Mouse (Mus musculus): Measurements from ENCODE around the gene Asic1.
"Not testable (repeated sequence)": the region's sequence is repeated elsewhere in the genome, so short reads cannot be mapped to it uniquely, and the experiment has no call there.

Asic1 gene

GRCm38 (mm10) chr15:99663964-99664599 is 6.1 kb upstream of the Asic1 start:
- peak; percentile 75 for DNase-seq (ENCODE audit: low spot score)

GRCm38 (mm10) chr15:99664600-99665451 is 5.3 kb upstream of the Asic1 start:
- peak; percentile 91 for DNase-seq (ENCODE audit: low spot score)

GRCm38 (mm10) chr15:99667544-99667943 is 2.6 kb upstream of the Asic1 start:
- no peak for DNase-seq (ENCODE audit: low spot score)

- peak; percentile 94 for DNase-seq (ENCODE audit: low spot score)
Observed at GRCm38 (mm10) chr15:99668881-99669280, 1.3 kb upstream of the Asic1 start.

- no peak for DNase-seq (ENCODE audit: low spot score)
Observed at GRCm38 (mm10) chr15:99669392-99669791, 776 bp upstream of the Asic1 start.

GRCm38 (mm10) chr15:99670964-99671670 is 949 bp downstream of the Asic1 start:
- no peak for DNase-seq (ENCODE audit: low spot score)

- DNase-seq (ENCODE audit: low spot score): no peak
Observed at GRCm38 (mm10) chr15:99671783-99672182, 1.6 kb downstream of the Asic1 start.

- DNase-seq (ENCODE audit: low spot score): no peak
Observed at GRCm38 (mm10) chr15:99674866-99675265, 4.7 kb downstream of the Asic1 start.

- DNase-seq (ENCODE audit: low spot score): no peak
Observed at GRCm38 (mm10) chr15:99677089-99677488, 6.9 kb downstream of the Asic1 start.

GRCm38 (mm10) chr15:99678063-99678800 is 8.1 kb downstream of the Asic1 start:
- DNase-seq (ENCODE audit: low spot score): no peak

GRCm38 (mm10) chr15:99679008-99679407 is 8.8 kb downstream of the Asic1 start:
- no peak for DNase-seq (ENCODE audit: low spot score)

- DNase-seq (ENCODE audit: low spot score): no peak
Observed at GRCm38 (mm10) chr15:99682880-99683279, 12.7 kb downstream of the Asic1 start.

GRCm38 (mm10) chr15:99684156-99684555 is 14.0 kb downstream of the Asic1 start:
- no peak for DNase-seq (ENCODE audit: low spot score)

- peak; percentile 88 for DNase-seq (ENCODE audit: low spot score)
Observed at GRCm38 (mm10) chr15:99688712-99689111, 18.5 kb downstream of the Asic1 start.

- no peak for DNase-seq (ENCODE audit: low spot score)
Observed at GRCm38 (mm10) chr15:99690924-99691323, 20.8 kb downstream of the Asic1 start.

- peak; percentile 76 for DNase-seq (ENCODE audit: low spot score)
Observed at GRCm38 (mm10) chr15:99691976-99692375, 21.8 kb downstream of the Asic1 start.

- no peak for DNase-seq (ENCODE audit: low spot score)
Observed at GRCm38 (mm10) chr15:99697309-99697708, 27.1 kb downstream of the Asic1 start.

GRCm38 (mm10) chr15:99698533-99699085 is 28.4 kb downstream of the Asic1 start:
- DNase-seq (ENCODE audit: low spot score): no peak

- no peak for DNase-seq (ENCODE audit: low spot score)
Observed at GRCm38 (mm10) chr15:99699715-99700114, 29.5 kb downstream of the Asic1 start.

GRCm38 (mm10) chr15:99700219-99701106 is 30.3 kb downstream of the Asic1 start:
- DNase-seq (ENCODE audit: low spot score): no peak

- not testable (repeated sequence) for DNase-seq (ENCODE audit: low spot score)
Observed at GRCm38 (mm10) chr15:99701640-99701998, 31.5 kb downstream of the Asic1 start.

Measured in MN1 (cell line).